Mouse (Mus musculus) 3134 (cell line): Measurements from ENCODE around the gene Casd1.

Source experiments
- DNase-seq: peaks from one replicate; pipeline ENCODE4 v3.0.0-alpha.2; 2011; ENCODE audit warnings: low spot score; ENCODE audit not compliant: insufficient read length; ENCODE audit errors: extremely low read depth

The Casd1 gene

DNA sequence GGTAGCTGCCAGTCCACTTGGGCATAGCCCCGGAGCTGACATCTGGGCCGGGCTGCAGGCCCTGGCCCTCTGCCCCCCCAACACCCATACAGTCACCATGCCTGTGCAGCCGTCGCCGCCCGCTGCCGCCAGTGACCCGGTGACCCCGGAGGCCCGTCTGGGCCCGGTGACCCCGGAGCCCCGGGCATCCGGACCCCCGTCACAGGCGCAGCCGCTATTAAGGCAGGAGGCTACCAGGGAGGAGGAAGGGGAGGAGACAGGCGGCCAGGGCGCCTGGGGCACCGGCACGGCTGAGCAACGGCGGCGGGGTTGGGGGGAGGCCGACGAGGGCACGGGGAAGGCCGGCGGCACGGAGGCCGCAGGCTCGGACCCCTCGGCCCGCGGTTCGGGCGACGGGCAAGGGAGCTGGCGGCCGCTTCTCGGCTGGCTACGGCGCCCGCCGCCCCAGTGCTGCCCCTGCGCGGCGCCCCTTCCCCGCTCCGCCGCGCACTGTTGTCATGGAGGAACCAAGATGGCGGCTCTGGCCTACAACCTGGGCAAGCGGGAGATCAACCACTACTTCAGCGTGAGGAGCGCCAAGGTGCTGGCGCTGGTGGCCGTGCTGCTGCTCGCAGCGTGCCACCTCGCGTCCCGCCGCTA is at the start of gene Casd1:
Casd1 (plus strand) TSS at position 182 of the 639 bp plus-strand sequence.
- peak; percentile 64 for DNase-seq

- DNase-seq, result no peak
Observed at GRCm38 (mm10) chr6:4555366-4555765, 45.3 kb upstream of the Casd1 start.

GRCm38 (mm10) chr6:4557086-4557485 is 43.6 kb upstream of the Casd1 start:
- no peak for DNase-seq

DNA sequence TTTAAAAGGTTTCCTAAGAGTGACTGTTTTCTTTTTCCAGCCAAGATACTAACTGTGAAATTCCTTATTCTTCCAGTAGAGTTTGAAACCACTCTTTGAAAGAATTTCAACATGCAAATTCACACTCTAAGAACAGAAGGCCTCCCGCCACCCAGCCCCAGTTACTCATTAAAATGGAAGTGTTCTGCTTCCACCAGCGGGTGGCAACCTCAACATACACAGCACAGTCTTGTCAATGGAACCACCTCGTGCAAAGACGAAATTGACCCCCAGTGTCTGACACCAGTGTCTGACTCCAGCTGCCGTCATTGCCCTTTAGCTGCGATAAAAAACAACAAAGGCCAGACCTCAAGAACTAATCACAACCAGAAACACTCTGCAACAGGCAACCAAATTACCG is 43.0 kb upstream of the Casd1 start:
- DNase-seq, result no peak

GRCm38 (mm10) chr6:4561156-4561555 is 39.5 kb upstream of the Casd1 start:
- no peak for DNase-seq

DNA sequence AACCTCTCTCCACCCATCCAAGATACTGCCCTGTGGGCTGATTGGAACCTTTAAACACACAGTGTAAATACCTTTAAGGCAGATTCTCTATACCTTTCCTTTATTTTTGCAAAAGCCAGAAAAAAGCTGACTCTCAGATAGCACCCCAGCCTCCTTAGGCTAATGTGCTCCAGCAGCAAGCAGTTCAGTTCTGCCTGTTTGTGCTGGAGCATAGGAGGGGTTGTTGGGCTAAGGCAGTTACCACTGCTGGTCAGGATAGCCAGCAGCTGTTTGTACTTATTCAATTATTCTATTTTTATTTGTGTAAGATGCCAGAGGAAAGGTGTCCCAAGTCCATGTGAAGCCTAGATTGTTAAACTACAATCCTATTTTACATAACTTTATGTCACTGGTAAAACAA is 39.0 kb upstream of the Casd1 start:
- DNase-seq, result no peak

- DNase-seq, result no peak
Observed at GRCm38 (mm10) chr6:4562401-4562800, 38.2 kb upstream of the Casd1 start.

GRCm38 (mm10) chr6:4563477-4563876 is 37.2 kb upstream of the Casd1 start:
- no peak for DNase-seq

- DNase-seq, result no peak
Observed at GRCm38 (mm10) chr6:4570412-4570811, 30.2 kb upstream of the Casd1 start.

DNA sequence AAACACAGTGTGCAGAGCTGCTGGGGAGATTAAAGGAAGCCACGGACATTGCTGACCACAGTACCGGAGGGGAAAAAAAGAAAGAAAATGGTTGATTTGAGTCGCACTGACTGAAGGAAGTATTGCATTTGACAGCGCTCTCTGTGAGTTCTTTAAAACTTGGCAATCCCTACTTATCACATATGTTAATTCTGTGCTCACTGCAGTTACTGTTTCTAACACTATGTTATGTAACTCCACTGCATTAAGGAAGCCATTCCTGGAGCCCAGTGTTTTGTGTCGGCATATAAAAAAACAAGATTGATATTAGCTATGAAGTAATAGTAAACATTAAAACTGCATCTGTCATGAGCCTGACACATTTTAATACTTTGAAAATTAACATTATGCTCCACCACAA is 22.9 kb upstream of the Casd1 start:
- no peak for DNase-seq

- no peak for DNase-seq
Observed at GRCm38 (mm10) chr6:4578343-4578742, 22.3 kb upstream of the Casd1 start.

- DNase-seq, result no peak
Observed at GRCm38 (mm10) chr6:4579620-4580019, 21.0 kb upstream of the Casd1 start.

DNA sequence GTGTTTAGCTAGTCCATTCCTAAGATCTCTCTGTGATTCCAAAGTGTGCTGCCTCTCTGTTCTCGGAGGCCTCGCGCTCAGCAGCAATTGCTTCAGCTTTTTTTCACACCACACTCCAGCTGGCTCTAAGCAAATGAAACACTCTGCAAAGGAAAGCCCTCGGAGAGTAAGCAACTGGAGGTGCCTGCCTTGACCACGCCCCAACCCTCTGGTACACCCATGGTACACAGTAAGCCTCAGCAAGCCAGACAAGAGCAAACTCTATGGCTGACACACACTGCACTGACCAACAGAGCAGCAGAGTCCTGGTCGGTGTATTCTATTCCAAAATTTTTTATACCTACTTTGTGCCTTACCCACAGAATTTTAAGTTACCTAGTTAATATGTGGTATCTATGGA is 17.2 kb upstream of the Casd1 start:
- DNase-seq, result no peak

- peak; percentile 16 for DNase-seq
Observed at GRCm38 (mm10) chr6:4587946-4588345, 12.7 kb upstream of the Casd1 start.

GRCm38 (mm10) chr6:4588722-4589121 is 11.9 kb upstream of the Casd1 start:
- DNase-seq, result no peak

GRCm38 (mm10) chr6:4590089-4590488 is 10.6 kb upstream of the Casd1 start:
- DNase-seq, result no peak

GRCm38 (mm10) chr6:4597711-4598110 is 2.9 kb upstream of the Casd1 start:
- no peak for DNase-seq

GRCm38 (mm10) chr6:4600085-4600657 is 468 bp upstream of the Casd1 start:
- DNase-seq, result no peak

GRCm38 (mm10) chr6:4601297-4601931 is 775 bp downstream of the Casd1 start:
- peak; percentile 43 for DNase-seq

GRCm38 (mm10) chr6:4602012-4602411 is 1.4 kb downstream of the Casd1 start:
- no peak for DNase-seq

GRCm38 (mm10) chr6:4606394-4606793 is 5.8 kb downstream of the Casd1 start:
- DNase-seq, result no peak

DNA sequence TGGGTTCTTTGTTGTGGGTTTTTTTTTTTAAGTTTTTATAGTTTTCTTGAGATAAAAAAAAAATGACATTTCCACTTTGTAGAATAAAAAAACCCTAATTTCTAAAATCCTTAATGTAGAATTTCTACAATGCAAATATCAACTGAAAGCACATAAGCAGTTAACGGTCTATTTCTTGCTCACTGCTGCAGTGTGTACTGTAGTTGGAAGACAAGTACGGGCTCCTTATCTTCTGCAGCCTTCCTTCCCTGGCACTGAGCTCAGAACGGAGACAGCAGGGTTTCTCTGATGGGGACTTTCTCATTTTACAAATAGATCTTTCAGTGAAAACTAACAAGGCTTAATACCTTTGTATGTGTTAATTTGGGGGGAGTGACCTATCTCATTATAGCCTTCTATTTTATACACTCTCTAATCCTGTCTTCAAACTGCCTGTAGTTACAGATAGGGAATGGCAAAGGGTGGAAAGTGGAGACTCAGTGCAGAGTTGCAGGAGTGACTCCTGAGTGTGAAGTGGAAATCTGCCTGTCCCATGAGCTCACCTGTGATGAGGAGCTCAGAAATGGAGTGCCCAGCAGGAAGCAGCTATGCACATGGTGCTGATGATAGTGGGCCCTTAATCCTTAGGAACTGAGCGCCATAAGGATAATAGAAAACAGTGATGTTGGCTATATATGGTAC is 9.7 kb downstream of the Casd1 start:
- DNase-seq, result no peak
